ENCODE assay signal across 14 mouse cellular contexts in genomic region chr10:70651769-70652648, GRCm38 (mm10). TPM values are rescaled to one million over a fixed set of nuclear protein-coding genes. Genes with fewer than 3 reads are reported as not detected.
DNase-seq lines count a peak whose midpoint lies in the region; ATAC-seq lines count a peak whose summit lies in the region.
"Had no signal": no experiment of that assay in that cellular context is flagged by ENCODE, and none has a peak within 500 bp of the region (broad histone marks: within the 10 kb centered on the region; RNA-seq: fewer than 3 reads in every experiment).

No protein-coding gene starts in this region.

- H3K27me3 ChIP-seq in forebrain, embryonic 14.5 days (replicated peaks; ENCODE audit: control insufficient read depth, insufficient read depth, low read length): no peaks in the 10 kb centered on the region
- no peaks in the 10 kb centered on the region for H3K27me3 ChIP-seq in hindbrain, embryonic 15.5 days
- H3K27me3 ChIP-seq in midbrain, embryonic 15.5 days (replicated peaks): no peaks in the 10 kb centered on the region
- H3K27me3 ChIP-seq: limb, embryonic 12.5 days had no signal

- H3K4me2 ChIP-seq in forebrain, embryonic 14.5 days (ENCODE audit: low read length): no peak overlapping the region
- peak overlapping the region; percentile 26; the same call in 1 of the 2 replicates for H3K4me2 ChIP-seq in hindbrain, embryonic 15.5 days
- H3K4me2 ChIP-seq in midbrain, embryonic 15.5 days: peak overlapping the region; percentile 30
- H3K4me2 ChIP-seq: limb, embryonic 12.5 days had no signal

- H3K27ac ChIP-seq in forebrain, embryonic 14.5 days (ENCODE audit: low read depth, low read length): no peak overlapping the region
- H3K27ac ChIP-seq in hindbrain, embryonic 15.5 days (replicated peaks): no peak overlapping the region
- H3K27ac ChIP-seq in midbrain, embryonic 15.5 days: peak overlapping the region; percentile 34; the same call in 1 of the 2 replicates
- H3K27ac ChIP-seq: left cerebral cortex, adult 2 months; limb, embryonic 12.5 days; liver, embryonic 14.5 days had no signal

- 28% methylated on average over 16 of the region's 16 CpGs for WGBS in forebrain, embryonic 14.5 days
- 29% methylated on average over 16 of the region's 16 CpGs for WGBS in hindbrain, embryonic 15.5 days
- 25% methylated on average over 16 of the region's 16 CpGs for WGBS in midbrain, embryonic 15.5 days

- peaks cover 13% of the 10 kb centered on the region for H3K4me1 ChIP-seq in forebrain, embryonic 14.5 days (ENCODE audit: control insufficient read depth, insufficient read depth, low read length)
- H3K4me1 ChIP-seq in hindbrain, embryonic 15.5 days (replicated peaks): peaks cover 30% of the 10 kb centered on the region
- peaks cover 16% of the 10 kb centered on the region for H3K4me1 ChIP-seq in midbrain, embryonic 15.5 days

- no peaks in the 10 kb centered on the region for H3K36me3 ChIP-seq in forebrain, embryonic 14.5 days (ENCODE audit: control insufficient read depth, insufficient read depth, low read length)
- H3K36me3 ChIP-seq in hindbrain, embryonic 15.5 days: no peaks in the 10 kb centered on the region
- H3K36me3 ChIP-seq in midbrain, embryonic 15.5 days (replicated peaks): no peaks in the 10 kb centered on the region
- H3K36me3 ChIP-seq: limb, embryonic 12.5 days had no signal

- ATAC-seq in forebrain, embryonic 14.5 days: peak; percentile 71
- ATAC-seq in hindbrain, embryonic 15.5 days (ENCODE audit: low FRiP score, low read depth): no peak
- ATAC-seq in midbrain, embryonic 15.5 days (replicated peaks): peak; percentile 69

- no peak overlapping the region for H3K9ac ChIP-seq in forebrain, embryonic 14.5 days (ENCODE audit: low read length)
- H3K9ac ChIP-seq in hindbrain, embryonic 15.5 days: no peak overlapping the region
- H3K9ac ChIP-seq in midbrain, embryonic 15.5 days: no peak overlapping the region
- H3K9ac ChIP-seq: limb, embryonic 12.5 days; liver, embryonic 14.5 days had no signal

- DNase-seq in embryo, embryonic 10.5 days (ENCODE audit: low spot score): peak; percentile 48
- DNase-seq in forebrain, embryonic 14.5 days (ENCODE audit: low spot score): peak; percentile 49
- no peak for DNase-seq in kidney, postnatal 36 days
- DNase-seq in layer of hippocampus, adult 9-10 months (ENCODE audit: low spot score): no peak
- DNase-seq in kidney, adult 8-10 months: no peak
- DNase-seq in heart, postnatal 4 days: no peak
- DNase-seq: cerebellum, adult 11-12 months; kidney, adult 9 months had no signal

- H3K9me3 ChIP-seq in forebrain, embryonic 14.5 days (replicated peaks; ENCODE audit: control insufficient read depth, low read length): no peaks in the 10 kb centered on the region
- no peaks in the 10 kb centered on the region for H3K9me3 ChIP-seq in hindbrain, embryonic 15.5 days
- H3K9me3 ChIP-seq in midbrain, embryonic 15.5 days: no peaks in the 10 kb centered on the region
- H3K9me3 ChIP-seq: limb, embryonic 12.5 days had no signal

- no peak overlapping the region for H3K4me3 ChIP-seq in forebrain, embryonic 14.5 days (ENCODE audit: low read depth, low read length)
- no peak overlapping the region for H3K4me3 ChIP-seq in hindbrain, embryonic 15.5 days
- H3K4me3 ChIP-seq in midbrain, embryonic 15.5 days: no peak overlapping the region
- H3K4me3 ChIP-seq: left cerebral cortex, adult 2 months; limb, embryonic 12.5 days had no signal

RNA-seq across cellular contexts. Expression of gene Phyhipl, which starts 3.8 kb away (rescaled TPM):
- polyA plus RNA-seq in forebrain, embryonic 14.5 days (2014; fragmentation: Nextera tagmentation; extraction: Ambion mirVana): 92.6 and 126 TPM in 2 replicates
- 293 and 310 TPM in 2 replicates for polyA plus RNA-seq in hindbrain, embryonic 15.5 days (2015; fragmentation: Nextera tagmentation; extraction: Ambion mirVana)
- polyA plus RNA-seq in midbrain, embryonic 15.5 days (2015; fragmentation: Nextera tagmentation; extraction: Ambion mirVana): 282 and 284 TPM in 2 replicates
- total RNA-seq in heart, postnatal 4 days (2021): under 1 TPM; 0.29 to 0.74 TPM
- total RNA-seq: granulocyte monocyte progenitor cell, adult 5-6 weeks had no signal

Comparison
In these comparisons a context has a peak if more than half of its experiments do, and no peak if none do; other contexts are left out.
1. DNase-seq: peak in embryo, embryonic 10.5 days (single experiment) and forebrain, embryonic 14.5 days (single experiment); none in kidney, postnatal 36 days (0 of 2), layer of hippocampus, adult 9-10 months (single experiment), kidney, adult 8-10 months (0 of 2) and heart, postnatal 4 days (single experiment).